Mouse (Mus musculus) cerebellum, postnatal 4 days (tissue): ENCODE measurements around the gene Hic2.
"Not testable (repeated sequence)": the region's sequence is repeated elsewhere in the genome, so short reads cannot be mapped to it uniquely, and the experiment has no call there.

Experiments used
- DNase-seq, 2 experiments: peaks; one replicate each; pipeline ENCODE4 v3.0.0; 2022; ENCODE audit warnings: low spot score in 2 of 2, mixed read lengths in 1 of 2

The Hic2 gene

DNA sequence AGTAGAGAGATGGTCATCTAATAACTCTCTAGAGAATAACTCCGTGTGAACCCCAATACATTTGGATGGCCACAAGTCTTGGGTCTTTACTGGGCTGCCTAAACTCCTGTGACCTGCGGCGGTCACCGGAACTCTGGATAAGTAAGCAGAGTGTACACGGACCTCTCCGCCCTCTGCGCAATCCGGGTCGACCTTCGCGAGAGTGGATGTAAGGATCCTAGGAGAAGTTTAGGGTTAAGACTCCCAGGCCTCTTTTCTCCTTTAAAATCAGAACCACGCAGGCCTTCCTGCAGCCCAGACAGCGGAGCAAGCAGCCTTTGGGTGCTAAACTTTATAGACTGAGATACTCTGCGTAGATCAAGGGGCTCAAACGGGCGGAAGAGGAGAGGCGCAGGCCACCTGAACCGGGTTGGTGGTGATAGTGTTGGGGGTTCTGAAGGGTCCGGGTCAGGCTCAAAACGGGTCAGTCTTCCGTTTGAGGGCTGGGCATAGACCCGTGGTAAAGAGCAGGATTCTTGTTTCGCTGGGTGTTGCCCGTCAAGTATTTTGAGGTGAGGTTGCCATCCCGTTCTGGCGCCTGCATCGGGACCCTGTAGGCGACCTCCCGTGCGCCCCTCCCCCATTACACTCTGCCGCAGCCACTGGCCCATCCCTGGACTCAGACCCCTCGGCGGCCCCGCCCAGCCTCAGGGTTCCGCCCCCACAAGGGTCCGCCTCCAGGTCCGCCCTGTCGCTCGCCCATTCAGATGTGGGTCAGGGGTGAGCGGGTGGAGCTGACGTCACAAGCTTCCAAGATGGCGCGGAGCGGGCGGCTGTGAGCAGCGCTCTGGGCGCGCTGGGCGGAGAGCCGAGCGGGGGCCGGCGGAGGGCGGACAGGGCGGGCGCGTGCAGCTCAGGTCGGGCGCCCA, at the start of gene Hic2:
Hic2 (plus strand) TSS at position 779 of the 908 bp plus-strand sequence.
- peak; percentile 82 to 91 for DNase-seq

DNA sequence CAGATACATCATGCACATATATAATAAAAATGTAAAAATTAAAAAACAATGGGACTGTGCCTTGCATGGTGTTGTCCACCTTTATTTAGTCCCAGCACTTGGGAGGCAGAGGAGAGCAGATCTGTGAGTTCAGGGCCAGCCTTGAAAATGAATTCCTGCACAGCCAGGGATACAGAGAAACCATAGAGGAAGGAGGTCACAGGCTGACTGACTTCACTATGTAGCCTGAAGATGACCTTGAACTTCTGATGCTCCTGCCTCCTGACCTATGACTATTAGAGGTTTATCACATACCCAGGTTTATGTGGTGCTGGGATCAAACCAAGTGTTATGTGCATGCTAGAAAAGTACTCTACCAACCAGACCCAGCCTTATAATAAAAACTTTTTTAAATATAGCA, 47.9 kb upstream of the Hic2 start:
- no peak for DNase-seq

DNA sequence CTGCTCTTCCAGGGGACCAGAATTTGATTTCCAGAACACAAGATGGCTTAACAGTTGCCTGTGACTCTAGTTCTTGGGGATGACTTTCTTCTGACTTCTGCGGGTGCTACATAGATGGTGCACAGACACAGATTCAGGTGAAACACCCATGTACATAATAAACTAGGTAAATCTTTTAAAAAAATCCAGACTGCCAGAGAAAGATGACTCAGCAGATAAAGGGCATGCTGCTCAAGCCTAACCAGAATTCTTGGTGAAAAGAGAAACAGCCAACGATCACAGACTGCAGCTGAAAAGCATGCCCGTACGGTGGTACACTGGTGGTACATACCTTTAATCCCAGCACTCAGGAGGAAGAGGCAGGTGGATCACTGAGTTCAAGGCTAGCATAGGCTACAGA, 39.5 kb upstream of the Hic2 start:
- DNase-seq = no peak

DNA sequence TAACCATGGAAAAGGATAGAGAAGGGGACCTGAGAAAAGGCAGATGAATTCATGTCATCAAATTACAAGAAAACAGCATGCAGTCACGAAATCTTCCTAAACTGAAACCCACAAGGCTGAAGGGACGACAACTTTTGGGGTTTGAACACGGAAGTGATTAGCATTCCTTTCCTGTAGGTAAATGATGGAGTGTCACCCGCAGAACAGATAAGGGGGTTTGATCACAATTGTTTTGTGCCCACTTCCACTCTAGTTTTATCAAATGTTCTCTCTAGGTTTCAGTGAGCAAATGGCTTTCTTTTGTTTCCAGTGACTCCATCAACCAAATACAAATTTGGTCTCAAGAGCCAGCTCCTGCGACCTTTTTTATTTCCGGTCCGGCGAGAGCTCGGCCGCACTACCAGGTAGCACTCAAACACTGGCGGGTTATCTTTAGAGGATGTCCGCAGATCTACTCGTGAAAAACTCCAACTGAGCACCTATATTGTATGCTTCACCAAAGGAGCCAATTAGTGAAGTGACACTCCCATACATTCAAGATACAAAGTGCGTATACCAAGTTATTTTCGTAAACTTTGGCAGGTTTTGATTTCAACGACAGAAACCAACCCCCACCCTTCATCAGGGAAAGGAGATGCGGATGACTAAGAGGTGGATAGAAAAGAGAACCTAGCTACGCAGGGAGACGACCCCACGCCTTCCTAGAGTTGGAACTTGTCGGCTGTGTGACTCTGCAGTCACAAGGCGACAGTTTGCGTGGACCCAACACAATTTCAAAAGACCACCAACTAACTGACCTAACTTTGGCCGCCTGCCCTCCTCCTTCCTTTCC, 33.0 kb upstream of the Hic2 start:
- no peak for DNase-seq

DNA sequence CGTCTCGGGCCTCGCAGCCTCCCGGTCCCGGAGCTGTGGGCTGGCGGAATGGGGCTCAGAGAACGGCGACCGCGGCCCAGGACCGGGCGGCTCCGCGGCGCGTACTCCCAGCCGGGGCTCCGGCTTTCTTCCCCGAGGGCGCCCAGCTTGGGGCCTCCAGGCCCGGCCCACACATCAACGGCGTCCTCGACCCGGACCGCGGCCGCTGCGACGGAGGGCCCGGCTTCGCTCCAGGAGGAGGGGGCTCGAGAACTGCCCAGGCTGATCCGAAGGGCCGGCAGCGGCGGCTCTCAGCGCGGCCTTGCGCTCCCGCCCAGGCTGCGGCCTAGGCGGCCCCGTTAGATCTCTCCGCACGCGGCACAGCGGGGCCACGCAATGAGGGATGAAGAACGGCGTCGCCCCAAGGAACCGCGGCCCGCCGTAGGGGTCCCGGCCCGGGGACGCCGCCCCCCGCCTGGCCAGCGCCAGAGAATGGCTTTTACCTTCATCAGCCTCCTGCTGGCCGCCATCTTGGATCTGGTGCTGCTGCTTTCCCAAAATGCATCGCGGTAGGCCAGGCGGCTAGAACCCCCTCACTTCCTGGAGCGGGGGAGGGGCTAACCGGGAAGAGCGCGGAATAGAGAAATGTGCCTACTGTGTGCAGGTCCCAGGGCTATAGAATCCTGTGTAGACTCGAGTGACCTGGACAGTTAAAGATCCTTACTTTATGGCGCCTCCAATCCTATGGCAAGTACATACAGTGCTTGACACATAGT, 32.2 kb upstream of the Hic2 start:
- DNase-seq = peak; percentile 57 to 77

DNA sequence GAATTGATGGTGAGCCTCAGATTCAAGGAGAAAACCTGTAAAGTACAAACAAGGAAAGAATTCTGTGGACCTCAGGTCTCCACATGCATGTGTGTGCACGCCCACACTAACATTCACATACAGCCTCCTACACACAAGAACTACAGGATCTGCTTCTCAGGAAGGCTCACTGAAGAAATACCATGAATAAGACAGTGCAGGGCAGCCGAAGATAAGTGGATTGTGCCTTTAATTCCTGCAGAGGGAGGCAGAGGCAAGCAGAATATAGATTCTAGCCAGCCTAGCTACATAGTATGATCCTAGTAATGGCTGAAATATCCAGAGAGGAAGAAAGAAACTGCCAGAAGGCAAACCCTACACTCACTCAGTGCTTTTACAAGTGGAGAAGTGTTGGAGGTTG, 31.4 kb upstream of the Hic2 start:
- no peak for DNase-seq

DNA sequence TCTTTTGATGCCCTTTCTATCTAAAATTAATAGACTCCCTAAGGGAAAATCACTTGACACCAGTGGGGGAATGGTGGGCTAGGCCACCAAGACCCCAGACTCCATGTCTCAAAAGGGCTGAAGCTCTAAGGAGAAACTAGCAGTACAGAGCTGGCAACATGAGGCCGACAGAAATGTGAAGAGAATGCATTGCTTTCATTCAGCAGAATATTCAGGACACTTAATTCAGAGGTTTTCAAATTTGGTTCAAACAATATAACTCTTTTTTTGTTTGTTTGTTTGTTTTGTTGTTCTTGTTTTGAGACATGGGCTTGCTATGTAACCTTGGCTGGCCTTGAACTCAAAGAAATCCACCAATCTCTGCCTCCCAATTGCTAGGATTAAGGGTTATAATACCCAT, 30.8 kb upstream of the Hic2 start, which contains the start of gene Ube2l3:
Ube2l3 (minus strand) TSS at position 101 of the 400 bp plus-strand sequence.
- DNase-seq = no peak

DNA sequence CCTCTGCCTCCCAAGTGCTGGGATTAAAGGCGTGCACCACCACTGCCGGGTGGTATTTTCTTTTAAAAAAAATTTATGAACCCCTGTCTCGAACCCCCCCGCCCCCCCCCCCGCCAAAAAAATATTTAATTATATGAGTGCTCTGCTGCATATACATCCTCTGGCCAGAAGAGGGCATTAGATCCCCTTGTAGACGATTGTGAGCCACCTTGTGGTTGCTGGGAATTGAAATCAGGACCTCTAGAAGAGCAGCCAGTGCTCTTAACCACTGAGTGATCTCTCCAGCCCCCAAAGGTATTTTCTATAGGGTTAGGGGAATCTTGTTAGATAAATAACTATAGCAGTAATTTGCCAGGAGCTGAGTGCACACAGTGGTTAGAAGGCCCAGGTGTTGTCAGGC, 28.4 kb upstream of the Hic2 start:
- DNase-seq = peak in 1 of 2 experiments; percentile 10

DNA sequence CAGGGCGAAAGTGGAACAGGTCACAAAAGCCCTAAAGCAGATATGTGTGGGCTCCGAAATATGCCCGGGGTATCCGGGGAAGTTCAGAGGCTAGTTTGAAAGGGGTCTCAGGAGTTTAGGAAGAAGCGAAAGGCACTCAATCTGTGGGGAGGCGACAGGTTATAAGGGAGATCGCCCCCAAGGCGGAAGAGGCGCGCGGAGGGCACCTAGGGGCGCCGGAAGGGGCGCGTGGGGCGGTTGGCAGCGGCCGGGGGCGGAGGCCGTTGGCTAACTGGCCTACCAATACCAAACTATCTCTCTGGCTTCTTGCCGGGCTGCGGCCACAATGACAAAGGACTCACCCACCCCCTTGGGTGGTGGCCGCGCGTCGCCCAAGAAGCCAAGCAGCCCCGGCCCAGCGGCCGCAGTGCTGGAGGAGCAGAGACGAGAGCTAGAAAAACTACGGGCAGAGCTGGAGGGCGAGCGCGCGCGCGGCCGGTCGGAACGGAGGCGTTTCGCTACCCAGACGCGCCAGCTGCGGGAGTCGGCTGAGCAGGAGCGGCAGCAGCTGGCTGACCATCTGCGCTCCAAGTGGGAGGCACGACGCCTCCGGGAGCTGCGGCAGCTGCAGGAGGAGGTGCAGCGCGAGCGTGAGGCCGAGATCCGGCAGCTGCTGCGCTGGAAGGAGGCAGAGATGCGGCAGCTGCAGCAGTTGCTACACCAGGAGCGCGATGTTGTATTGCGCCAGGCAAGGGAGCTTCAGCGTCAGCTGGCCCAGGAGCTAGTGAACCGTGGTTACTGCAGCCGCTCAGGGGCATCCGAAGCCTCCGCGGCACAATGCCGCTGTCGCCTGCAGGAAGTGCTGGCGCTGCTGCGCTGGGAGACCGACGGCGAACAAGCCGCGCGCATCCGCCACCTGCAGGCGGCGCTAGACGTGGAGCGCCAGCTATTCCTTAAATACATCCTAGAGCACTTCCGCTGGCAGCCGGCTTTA, 24.7 kb upstream of the Hic2 start, which contains the start of gene Rimbp3:
Rimbp3 (plus strand) TSS at position 215 of the 973 bp plus-strand sequence.
- peak; percentile 77 to 91 for DNase-seq

DNA sequence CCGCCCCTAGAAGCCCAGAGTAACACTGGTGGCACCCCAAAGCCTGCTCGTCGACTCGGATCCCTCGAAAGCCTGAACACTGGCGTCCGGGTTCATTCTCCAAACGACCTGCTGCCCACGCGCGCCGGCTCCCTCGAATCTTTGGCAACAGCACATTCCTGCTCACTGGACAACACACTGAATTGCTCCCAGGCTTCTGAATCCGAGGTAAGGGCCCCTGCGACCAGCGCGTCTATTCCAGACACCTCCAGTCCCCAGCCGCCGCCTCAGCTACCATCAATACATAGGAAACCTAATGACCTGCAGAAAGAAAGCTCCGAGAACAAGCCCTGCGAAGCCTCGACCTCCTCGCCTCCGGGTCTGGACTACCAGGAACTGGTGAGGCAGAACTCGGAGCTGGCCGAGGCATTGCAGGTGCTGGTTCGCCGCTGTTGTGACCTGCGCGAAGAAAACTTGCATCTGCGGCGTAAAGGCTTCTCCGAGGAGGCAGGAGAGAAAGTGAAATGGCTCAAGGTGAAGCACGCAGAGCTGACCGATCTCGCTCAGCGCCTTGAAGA, 23.9 kb upstream of the Hic2 start:
- no peak for DNase-seq

DNA sequence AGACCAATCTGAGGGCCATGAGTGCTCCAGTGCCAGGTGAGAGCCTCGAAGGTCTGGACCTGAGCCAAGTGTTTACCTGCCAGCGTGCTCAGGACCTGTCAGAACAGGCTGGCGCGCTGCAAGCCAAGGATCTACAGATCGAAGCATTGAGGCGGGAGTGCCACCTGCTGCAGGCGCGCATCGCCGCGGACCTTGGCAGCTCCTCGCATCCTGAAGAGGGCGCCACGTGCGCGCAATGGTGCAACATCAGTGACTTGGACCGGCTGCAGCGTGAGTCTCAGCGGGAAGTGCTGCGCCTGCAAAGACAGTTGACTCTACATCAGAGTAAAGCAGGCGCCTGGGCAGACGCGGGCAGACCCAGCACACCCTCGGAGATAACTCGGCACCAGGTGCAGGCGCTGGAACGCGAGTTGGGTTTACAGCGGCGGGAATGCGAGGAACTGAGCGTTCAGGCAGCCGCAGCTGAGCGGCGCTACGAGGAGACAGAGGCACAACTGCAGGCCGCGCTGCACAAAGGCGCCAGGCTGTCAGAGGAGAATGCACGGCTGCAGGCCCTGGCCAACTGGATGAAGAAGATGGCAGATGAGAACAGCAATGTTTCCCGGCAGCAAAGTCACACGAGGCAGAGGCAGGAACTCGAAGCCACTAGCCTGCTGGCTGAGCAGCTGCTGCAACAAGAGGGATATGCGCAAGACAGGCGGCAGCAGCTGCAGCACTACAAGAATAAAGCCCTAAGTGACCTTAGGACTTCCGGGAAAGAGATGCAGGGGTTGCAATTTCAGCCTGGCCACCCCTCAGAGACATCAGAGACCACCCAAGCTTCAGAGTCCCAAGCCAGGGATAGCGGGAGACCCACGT, 23.2 kb upstream of the Hic2 start:
- peak; percentile 82 to 93 for DNase-seq

DNA sequence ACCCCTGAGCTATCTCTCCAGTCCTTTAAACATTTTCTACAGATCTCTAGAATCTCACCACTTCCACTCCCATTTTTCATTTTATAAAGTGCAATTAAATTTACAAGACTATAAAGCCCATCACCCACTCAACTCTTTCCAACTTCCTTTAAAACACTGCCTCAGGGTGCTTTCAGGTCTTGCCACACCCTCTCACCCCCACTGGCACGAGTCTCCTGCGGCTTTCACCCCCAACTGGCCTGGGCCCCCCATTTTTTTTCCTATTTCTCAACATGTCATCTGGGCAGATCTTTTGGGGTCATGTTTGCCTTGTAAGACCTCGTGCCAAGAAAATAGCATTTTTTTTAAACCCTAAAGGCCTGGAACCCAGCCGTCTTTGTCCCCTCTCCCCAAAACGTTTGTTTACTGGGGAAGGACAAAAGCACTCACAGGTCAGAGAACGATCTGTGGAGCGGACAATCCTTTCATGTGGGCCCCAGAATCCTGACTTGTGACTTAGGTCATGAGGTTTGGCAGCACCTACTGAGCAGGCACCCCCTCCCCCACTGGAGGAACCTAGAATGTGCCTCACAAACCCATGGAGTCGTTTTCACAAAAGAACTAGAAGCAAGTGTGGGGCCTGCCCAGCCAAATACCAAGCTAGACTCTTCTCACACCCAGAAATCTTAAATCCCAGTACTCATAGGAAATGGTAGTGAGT, 16.3 kb upstream of the Hic2 start:
- no peak for DNase-seq

DNA sequence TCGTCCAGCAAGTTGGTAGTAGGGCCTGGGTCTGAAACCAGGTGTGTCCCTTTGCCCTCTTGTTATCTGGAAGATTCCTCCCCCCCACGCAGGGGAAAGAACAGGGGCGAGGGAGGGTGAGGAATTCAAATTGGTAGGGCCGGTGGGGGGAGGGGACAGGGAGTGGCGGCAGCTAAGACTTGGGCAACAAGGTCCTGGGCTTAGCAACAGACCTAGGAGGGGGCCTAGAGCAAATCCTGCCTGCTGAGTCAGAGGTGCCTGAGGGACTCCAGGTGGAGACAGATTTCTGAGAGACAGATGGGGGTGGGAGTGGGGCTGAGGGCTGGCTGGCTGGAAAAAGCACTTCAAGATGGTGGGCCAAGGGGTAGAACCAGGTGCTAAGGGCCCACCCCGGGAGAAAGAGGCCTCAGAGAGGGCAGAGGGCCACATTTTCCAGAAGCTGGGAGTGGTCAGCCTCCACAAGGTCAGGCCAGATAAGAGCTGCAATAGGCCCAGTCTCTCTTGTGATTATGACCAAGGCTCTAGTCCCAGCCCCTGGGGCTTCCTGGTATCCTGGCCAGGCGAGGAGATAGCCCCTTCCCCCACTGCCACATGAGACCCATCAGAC, 13.1 kb upstream of the Hic2 start:
- DNase-seq = no peak

DNA sequence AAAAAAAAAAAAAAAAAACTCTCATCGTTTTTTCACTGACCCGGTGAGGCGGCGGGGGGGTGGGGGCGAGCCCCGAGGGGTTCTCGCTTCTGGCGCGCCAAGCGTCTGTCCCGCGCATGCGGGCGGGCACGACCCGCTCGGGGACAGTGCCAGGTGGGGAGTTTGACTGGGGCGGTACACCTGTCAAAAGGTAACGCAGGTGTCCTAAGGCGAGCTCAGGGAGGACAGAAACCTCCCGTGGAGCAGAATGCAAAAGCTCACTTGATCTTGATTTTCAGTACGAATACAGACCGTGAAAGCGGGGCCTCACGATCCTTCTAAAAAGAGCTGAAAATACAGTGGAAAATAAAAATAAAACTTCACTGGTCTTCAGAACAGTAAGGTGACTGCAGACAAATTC, 11.2 kb upstream of the Hic2 start:
- DNase-seq = peak; percentile 99 to 100

DNA sequence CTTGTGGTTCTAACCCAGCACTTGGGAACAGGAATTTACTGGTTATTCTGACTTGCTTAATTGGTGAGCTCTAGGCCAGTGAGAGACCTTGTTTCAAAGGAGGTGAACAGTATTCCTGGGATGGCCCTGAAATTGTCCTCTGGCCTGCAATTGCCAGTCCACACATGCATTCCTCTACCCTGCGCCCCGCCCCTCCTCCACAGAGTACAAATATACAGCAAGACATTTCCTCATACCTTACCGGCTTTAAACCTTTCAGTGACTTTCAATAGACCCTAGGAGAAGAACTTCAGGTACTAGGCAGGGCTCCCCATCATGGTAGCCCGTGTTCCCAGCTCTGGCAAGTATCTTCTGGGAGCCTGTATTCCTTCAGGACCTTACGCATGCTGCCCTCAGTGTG, 7.8 kb upstream of the Hic2 start:
- DNase-seq = no peak

DNA sequence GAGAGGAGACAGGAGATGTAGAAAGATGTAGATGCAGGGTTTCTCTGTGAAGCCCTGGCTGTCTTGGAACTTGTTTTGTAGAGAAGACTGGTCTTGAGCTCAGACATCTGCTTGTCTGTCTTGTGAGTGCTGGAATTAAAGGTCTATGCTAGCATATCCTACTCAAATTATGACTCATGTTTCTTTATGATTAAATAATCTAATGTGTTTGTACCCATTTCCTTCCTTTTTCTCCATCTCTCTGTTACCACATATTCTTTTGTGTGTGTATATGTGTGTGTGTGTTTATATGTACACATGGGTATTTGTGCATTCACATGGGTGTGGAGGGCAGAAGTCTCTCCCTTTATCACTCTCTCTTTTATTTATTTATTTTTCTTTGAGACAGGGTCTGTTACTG, 6.9 kb upstream of the Hic2 start:
- no peak for DNase-seq

DNA sequence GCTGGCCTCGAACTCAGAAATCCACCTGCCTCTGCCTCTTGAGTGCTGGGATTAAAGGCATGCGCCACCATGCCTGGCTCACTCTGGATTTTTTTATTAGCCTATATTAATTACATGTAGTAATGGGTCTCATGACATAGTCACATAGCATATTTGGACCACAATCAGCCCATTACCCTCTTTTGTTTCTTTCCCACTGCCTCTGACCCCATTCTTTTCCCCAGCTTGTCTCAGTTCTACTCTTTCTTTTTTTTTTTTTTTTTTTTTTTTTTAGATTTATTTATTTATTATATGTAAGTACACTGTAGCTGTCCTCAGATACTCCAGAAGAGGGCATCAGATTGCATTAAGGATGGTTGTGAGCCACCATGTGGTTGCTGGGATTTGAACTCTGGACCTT, 1.8 kb upstream of the Hic2 start:
- not testable (repeated sequence) for DNase-seq
